Mouse (Mus musculus): ENCODE data around the gene Fbln1. TPM values are rescaled to one million over a fixed set of nuclear protein-coding genes. Genes with fewer than 3 reads are reported as not detected.
A peak's percentile ranks its signal among the peaks of the same experiment; 100 is the strongest.

The Fbln1 gene
- polyA plus RNA-seq (2012; fragmentation: generic; extraction: Trizol): 13.4 TPM

DNA sequence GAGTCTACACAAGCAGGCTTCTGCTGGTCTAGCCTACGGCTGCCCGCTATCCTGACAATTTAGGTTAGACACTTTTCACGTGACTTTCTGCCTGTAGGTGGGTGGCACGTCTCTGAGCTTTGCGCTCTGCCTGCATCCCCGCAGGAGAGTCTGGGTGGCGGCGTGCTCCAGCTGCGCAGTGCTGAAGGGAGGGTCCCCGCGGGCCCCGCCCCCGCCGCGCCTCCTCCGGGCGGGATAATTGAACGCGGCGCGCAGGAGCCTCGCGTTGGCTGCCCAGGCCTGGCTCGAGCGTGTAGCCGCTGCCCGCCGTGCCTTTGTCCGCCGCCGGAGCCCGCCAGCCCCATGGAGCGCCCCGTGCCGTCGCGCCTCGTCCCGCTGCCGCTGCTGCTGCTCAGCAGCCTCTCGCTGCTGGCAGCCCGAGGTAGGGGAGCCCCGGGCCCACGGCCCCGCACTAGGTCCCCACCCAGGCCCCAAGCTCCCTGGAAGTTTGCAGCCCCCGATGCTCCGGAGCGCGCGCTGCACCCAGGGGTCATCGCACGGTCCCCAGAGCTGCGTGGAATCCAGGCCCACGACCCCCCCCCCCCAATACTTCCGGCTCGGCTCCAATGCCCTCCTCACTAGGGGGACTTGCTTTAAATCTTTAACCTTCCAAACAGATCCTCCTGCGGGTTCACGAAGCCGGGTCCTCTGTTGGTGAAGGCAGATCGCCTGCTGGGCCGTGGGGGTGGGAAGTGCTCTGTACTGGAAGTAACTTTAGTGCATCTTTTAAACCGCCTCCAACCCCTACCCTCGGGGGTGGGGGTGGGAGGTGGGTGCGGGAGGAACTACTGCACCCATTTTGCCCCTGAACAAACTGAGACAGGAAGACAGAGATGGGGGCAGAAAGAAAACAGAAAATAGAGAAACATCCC is at the start of gene Fbln1:
Fbln1 (plus strand) TSS at position 158 of the 911 bp plus-strand sequence.
- H3K36me3 ChIP-seq (ENCODE audit: control insufficient read depth, insufficient read depth): no peaks in the 10 kb centered on the region
- TF ChIP-seq TCF12 (IDR thresholded peaks at IDR 0.05; ENCODE audit: insufficient read depth, poor library complexity, severe bottlenecking): no peak
- no peak for TF ChIP-seq CEBPB (IDR thresholded peaks at IDR 0.05; ENCODE audit: insufficient read depth, poor library complexity, severe bottlenecking)
- TF ChIP-seq MYOG (IDR thresholded peaks at IDR 0.05; ENCODE audit: control insufficient read depth in 1 of 3, insufficient read depth in 1 of 3, insufficient read length in 2 of 3, low read depth in 2 of 3): peak in 1 of 3 experiments; percentile 40
- TF ChIP-seq E2F4 (IDR thresholded peaks at IDR 0.05; ENCODE audit: insufficient read depth): peak; percentile 82
- no peak for TF ChIP-seq REST (IDR thresholded peaks at IDR 0.05; ENCODE audit: insufficient read depth, insufficient read length)
- no peak for TF ChIP-seq USF1 (IDR thresholded peaks at IDR 0.05; ENCODE audit: low read depth)
- peak; percentile 40 for TF ChIP-seq POLR2AphosphoS2 (IDR thresholded peaks at IDR 0.05; ENCODE audit: insufficient read length, low read depth)
- no peak for TF ChIP-seq MAX (IDR thresholded peaks at IDR 0.05; ENCODE audit: low read depth)
- no peak for TF ChIP-seq SRF (IDR thresholded peaks at IDR 0.05; ENCODE audit: control insufficient read depth, insufficient read length, low read depth)
- TF ChIP-seq TCF3 (IDR thresholded peaks at IDR 0.05; ENCODE audit: insufficient read length, low read depth): no peak
- TF ChIP-seq MYOD1 (IDR thresholded peaks at IDR 0.05; ENCODE audit: control insufficient read depth in 1 of 3, insufficient read length in 2 of 3, low read depth in 2 of 3): peak in 1 of 3 experiments; percentile 55
- peak; percentile 80 for TF ChIP-seq POLR2A (IDR thresholded peaks at IDR 0.05; ENCODE audit: insufficient read length, low read depth)
- no peaks in the 10 kb centered on the region for H3K79me2 ChIP-seq (ENCODE audit: control insufficient read depth, insufficient read depth)
- H3ac ChIP-seq (ENCODE audit: control insufficient read depth, insufficient read length): peak within 1 kb of the TSS; percentile 19
- H3K27me3 ChIP-seq (ENCODE audit: control insufficient read depth, insufficient read depth, insufficient read length): no peaks in the 10 kb centered on the region
- H3K4me2 ChIP-seq (ENCODE audit: low read depth): peak within 1 kb of the TSS; percentile 85
- peak within 1 kb of the TSS; percentile 11 for H3K4me3 ChIP-seq

- Histone ChIP-seq H3K36me3 (ENCODE audit: control insufficient read depth, insufficient read depth) (no peaks in the 10 kb centered on the region), H3K79me2 (ENCODE audit: control insufficient read depth, insufficient read depth) (no peaks in the 10 kb centered on the region), H3K4me3 (no peak overlapping the region), H3ac (ENCODE audit: control insufficient read depth, insufficient read length) (no peak overlapping the region), H3K27me3 (ENCODE audit: control insufficient read depth, insufficient read depth, insufficient read length) (peaks cover 15% of the 10 kb centered on the region), H3K4me2 (ENCODE audit: low read depth) (no peak overlapping the region)
- TF ChIP-seq E2F4 (IDR thresholded peaks at IDR 0.05; ENCODE audit: insufficient read depth) (no peak), USF1 (IDR thresholded peaks at IDR 0.05; ENCODE audit: low read depth) (no peak), MYOG (IDR thresholded peaks at IDR 0.05; ENCODE audit: control insufficient read depth in 1 of 3, insufficient read depth in 1 of 3, insufficient read length in 2 of 3, low read depth in 2 of 3) (no peak), CEBPB (IDR thresholded peaks at IDR 0.05; ENCODE audit: insufficient read depth, poor library complexity, severe bottlenecking) (no peak), TCF12 (IDR thresholded peaks at IDR 0.05; ENCODE audit: insufficient read depth, poor library complexity, severe bottlenecking) (no peak), SRF (IDR thresholded peaks at IDR 0.05; ENCODE audit: control insufficient read depth, insufficient read length, low read depth) (no peak), MAX (IDR thresholded peaks at IDR 0.05; ENCODE audit: low read depth) (no peak), POLR2AphosphoS2 (IDR thresholded peaks at IDR 0.05; ENCODE audit: insufficient read length, low read depth) (no peak), REST (IDR thresholded peaks at IDR 0.05; ENCODE audit: insufficient read depth, insufficient read length) (no peak), POLR2A (IDR thresholded peaks at IDR 0.05; ENCODE audit: insufficient read length, low read depth) (no peak), MYOD1 (IDR thresholded peaks at IDR 0.05; ENCODE audit: control insufficient read depth in 1 of 3, insufficient read length in 2 of 3, low read depth in 2 of 3) (no peak), TCF3 (IDR thresholded peaks at IDR 0.05; ENCODE audit: insufficient read length, low read depth) (no peak)
Observed at GRCm38 (mm10) chr15:85156198-85156597, 49.6 kb upstream of the Fbln1 start.

GRCm38 (mm10) chr15:85161416-85161815 is 44.3 kb upstream of the Fbln1 start:
- H3K4me2 ChIP-seq (ENCODE audit: low read depth): no peak overlapping the region
- TF ChIP-seq POLR2AphosphoS2 (IDR thresholded peaks at IDR 0.05; ENCODE audit: insufficient read length, low read depth) (no peak), CEBPB (IDR thresholded peaks at IDR 0.05; ENCODE audit: insufficient read depth, poor library complexity, severe bottlenecking) (no peak), E2F4 (IDR thresholded peaks at IDR 0.05; ENCODE audit: insufficient read depth) (no peak)
- H3K79me2 ChIP-seq (ENCODE audit: control insufficient read depth, insufficient read depth): no peaks in the 10 kb centered on the region
- no peak overlapping the region for H3K4me3 ChIP-seq
- H3K36me3 ChIP-seq (ENCODE audit: control insufficient read depth, insufficient read depth): no peaks in the 10 kb centered on the region
- H3ac ChIP-seq (ENCODE audit: control insufficient read depth, insufficient read length): no peak overlapping the region
- H3K27me3 ChIP-seq (ENCODE audit: control insufficient read depth, insufficient read depth, insufficient read length): peaks cover 62% of the 10 kb centered on the region

DNA sequence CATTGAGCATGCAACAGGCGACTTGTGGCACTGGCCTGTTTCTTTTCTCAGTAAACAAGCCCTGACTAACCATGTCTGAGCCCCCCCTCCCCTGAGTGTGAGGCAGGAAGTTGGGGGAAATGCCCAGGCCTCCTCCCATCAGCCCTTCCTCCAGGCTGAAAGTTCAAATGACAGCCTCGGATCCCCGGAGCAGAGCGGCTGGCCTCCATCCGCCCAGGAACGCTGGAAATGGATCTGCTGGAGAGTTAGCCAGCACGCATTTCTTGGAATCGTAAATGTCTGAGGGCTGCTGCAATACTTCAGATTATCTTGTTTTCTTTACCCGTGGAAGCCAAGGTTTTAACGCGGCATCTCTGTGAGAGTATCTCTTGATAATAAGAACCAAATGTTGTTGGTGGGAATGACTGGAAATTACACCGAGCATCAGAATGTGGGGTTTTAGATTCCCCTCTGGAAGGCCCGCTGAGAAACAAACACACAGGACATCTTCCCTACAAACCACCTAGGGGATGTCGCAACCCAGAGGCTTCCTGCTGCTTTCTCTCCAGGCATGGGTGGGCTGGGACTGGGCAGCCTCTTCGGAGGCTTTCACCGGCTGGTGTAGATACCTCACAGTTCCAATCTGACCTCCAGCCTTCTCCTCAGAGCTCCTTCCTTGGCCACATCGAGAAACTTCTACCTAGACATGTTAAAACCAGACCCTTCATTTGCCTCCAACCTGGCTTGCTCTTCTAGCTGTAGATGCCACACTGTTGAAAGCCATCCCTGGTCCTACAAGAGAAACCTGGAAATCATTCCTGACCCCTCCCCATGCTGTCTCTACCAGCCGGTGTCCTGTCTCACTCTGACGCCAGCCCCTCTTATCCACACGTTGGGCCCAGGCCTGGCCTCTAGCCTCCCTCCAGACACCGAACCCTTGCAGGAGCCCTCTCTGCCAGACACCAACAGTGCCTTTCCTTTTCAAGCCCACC is 42.8 kb upstream of the Fbln1 start:
- TF ChIP-seq E2F4 (IDR thresholded peaks at IDR 0.05; ENCODE audit: insufficient read depth): no peak
- no peak overlapping the region for H3K4me3 ChIP-seq
- peaks cover 73% of the 10 kb centered on the region for H3K27me3 ChIP-seq (ENCODE audit: control insufficient read depth, insufficient read depth, insufficient read length)
- H3K79me2 ChIP-seq (ENCODE audit: control insufficient read depth, insufficient read depth): no peaks in the 10 kb centered on the region
- no peak overlapping the region for H3ac ChIP-seq (ENCODE audit: control insufficient read depth, insufficient read length)
- H3K36me3 ChIP-seq (ENCODE audit: control insufficient read depth, insufficient read depth): no peaks in the 10 kb centered on the region
- no peak overlapping the region for H3K4me2 ChIP-seq (ENCODE audit: low read depth)

Measured in myocyte (in vitro differentiated cells).